Mouse (Mus musculus) embryo, embryonic 9.5 days (tissue): Measurements from ENCODE around the gene Bsg.

ENCODE experiments used
- DNase-seq: peaks from one replicate; pipeline ENCODE4 v3.0.0-alpha.2; 2017; ENCODE audit errors: extremely low spot score

Bsg gene

GRCm38 (mm10) chr10:79704065-79704969 lies at the start of gene Bsg:
Gene Bsg, plus strand, starts transcription at chr10:79704491.
- peak; percentile 98 for DNase-seq

- no peak for DNase-seq
These were observed 49.3 kb upstream of the Bsg start for GRCm38 (mm10) chr10:79654946-79655395.

GRCm38 (mm10) chr10:79658829-79659228 lies 45.5 kb upstream of the Bsg start:
- DNase-seq: no peak

GRCm38 (mm10) chr10:79660298-79660697 lies 44.0 kb upstream of the Bsg start:
- DNase-seq: no peak

GRCm38 (mm10) chr10:79661861-79662260 lies 42.4 kb upstream of the Bsg start:
- no peak for DNase-seq

GRCm38 (mm10) chr10:79664131-79664665 lies 40.1 kb upstream of the Bsg start, which contains the start of gene Madcam1:
Gene Madcam1, plus strand, starts transcription at chr10:79664559.
- peak; percentile 88 for DNase-seq

- DNase-seq: no peak
These were observed 39.2 kb upstream of the Bsg start for GRCm38 (mm10) chr10:79665051-79665450.

- no peak for DNase-seq
These were observed 37.8 kb upstream of the Bsg start for GRCm38 (mm10) chr10:79666493-79666892.

- DNase-seq: no peak
These were observed 36.2 kb upstream of the Bsg start for GRCm38 (mm10) chr10:79668076-79668475.

- peak; percentile 97 for DNase-seq
These were observed 35.3 kb upstream of the Bsg start, which contains the start of gene Tpgs1 for GRCm38 (mm10) chr10:79668771-79669575. Gene Tpgs1, plus strand, starts transcription at chr10:79669369.

- DNase-seq: peak; percentile 87
These were observed 34.7 kb upstream of the Bsg start for GRCm38 (mm10) chr10:79669576-79670057.

- DNase-seq: no peak
These were observed 34.0 kb upstream of the Bsg start for GRCm38 (mm10) chr10:79670071-79670888.

GRCm38 (mm10) chr10:79671396-79672087 lies 32.7 kb upstream of the Bsg start:
- DNase-seq: no peak

GRCm38 (mm10) chr10:79672088-79672455 lies 32.2 kb upstream of the Bsg start:
- no peak for DNase-seq

- DNase-seq: no peak
These were observed 31.2 kb upstream of the Bsg start for GRCm38 (mm10) chr10:79673054-79673453.

GRCm38 (mm10) chr10:79675346-79676035 lies 28.8 kb upstream of the Bsg start:
- DNase-seq: no peak

- no peak for DNase-seq
These were observed 23.4 kb upstream of the Bsg start for GRCm38 (mm10) chr10:79680606-79681495.

GRCm38 (mm10) chr10:79681591-79682245 lies 22.6 kb upstream of the Bsg start, which contains the start of gene Cdc34:
Gene Cdc34, plus strand, starts transcription at chr10:79682195.
- DNase-seq: peak; percentile 99
